7 mouse cellular contexts compared by ENCODE assay signal in genomic region chr10:30825049-30825448, GRCm38 (mm10). TPM values are rescaled to one million over a fixed set of nuclear protein-coding genes. Genes with fewer than 3 reads are reported as not detected.
DNase-seq lines count a peak whose midpoint lies in the region; ATAC-seq and TF ChIP-seq lines count a peak whose summit lies in the region.

No protein-coding gene starts in this region.

- H3K4me3 ChIP-seq in kidney, postnatal 0 days (replicated peaks; ENCODE audit: low read depth, low read length) = no peak overlapping the region
- no peak overlapping the region for H3K4me3 ChIP-seq in kidney, embryonic 15.5 days (replicated peaks)
- H3K4me3 ChIP-seq in stomach, postnatal 0 days (ENCODE audit: low read depth, low read length) = no peak overlapping the region

- no peak overlapping the region for H3K27ac ChIP-seq in kidney, postnatal 0 days
- no peak overlapping the region for H3K27ac ChIP-seq in kidney, embryonic 15.5 days
- H3K27ac ChIP-seq in stomach, postnatal 0 days (replicated peaks) = no peak overlapping the region

- peak; percentile 82 for DNase-seq in kidney, postnatal 0 days (ENCODE audit: low spot score)
- peak; percentile 27 for DNase-seq in R1 (ENCODE audit: low read depth, low spot score)
- peak; percentile 47 for DNase-seq in kidney, postnatal 14 days
- no peak for DNase-seq in stomach, postnatal 0 days (ENCODE audit: low spot score)
- DNase-seq in gastrocnemius, postnatal 10 days = no peak

- peak; percentile 83 for TF ChIP-seq CTCF in kidney, postnatal 0 days (IDR thresholded peaks at IDR 0.05; ENCODE audit: low read depth)
- TF ChIP-seq CTCF in stomach, postnatal 0 days (IDR thresholded peaks at IDR 0.05; ENCODE audit: low read depth) = peak; percentile 81

- H3K9ac ChIP-seq in kidney, postnatal 0 days (ENCODE audit: low read depth, low read length) = no peak overlapping the region
- no peak overlapping the region for H3K9ac ChIP-seq in kidney, embryonic 15.5 days
- no peak overlapping the region for H3K9ac ChIP-seq in stomach, postnatal 0 days (ENCODE audit: low read length)

- H3K27me3 ChIP-seq in kidney, postnatal 0 days (ENCODE audit: insufficient read depth, low read length) = no peaks in the 10 kb centered on the region
- no peaks in the 10 kb centered on the region for H3K27me3 ChIP-seq in kidney, embryonic 15.5 days
- H3K27me3 ChIP-seq in stomach, postnatal 0 days (ENCODE audit: control insufficient read depth, insufficient read depth, low read length) = no peaks in the 10 kb centered on the region

- no peak overlapping the region for H3K4me2 ChIP-seq in kidney, postnatal 0 days (ENCODE audit: low read length)
- no peak overlapping the region for H3K4me2 ChIP-seq in kidney, embryonic 15.5 days
- H3K4me2 ChIP-seq in stomach, postnatal 0 days (replicated peaks; ENCODE audit: low read depth) = no peak overlapping the region

- no peak for TF ChIP-seq EP300 in stomach, postnatal 0 days (optimal IDR thresholded peaks at IDR 0.05)

- H3K9me3 ChIP-seq in kidney, postnatal 0 days (replicated peaks; ENCODE audit: low read length) = no peaks in the 10 kb centered on the region
- H3K9me3 ChIP-seq in kidney, embryonic 15.5 days (replicated peaks) = no peaks in the 10 kb centered on the region
- no peaks in the 10 kb centered on the region for H3K9me3 ChIP-seq in stomach, postnatal 0 days (ENCODE audit: control insufficient read depth, low read length)

- H3K4me1 ChIP-seq in kidney, postnatal 0 days (replicated peaks; ENCODE audit: insufficient read depth, low read length) = no peaks in the 10 kb centered on the region
- no peaks in the 10 kb centered on the region for H3K4me1 ChIP-seq in kidney, embryonic 15.5 days
- no peaks in the 10 kb centered on the region for H3K4me1 ChIP-seq in stomach, postnatal 0 days (replicated peaks; ENCODE audit: control insufficient read depth, insufficient read depth)

- no peaks in the 10 kb centered on the region for H3K36me3 ChIP-seq in kidney, postnatal 0 days (ENCODE audit: insufficient read depth, low read length)
- H3K36me3 ChIP-seq in kidney, embryonic 15.5 days = no peaks in the 10 kb centered on the region
- H3K36me3 ChIP-seq in stomach, postnatal 0 days (ENCODE audit: control insufficient read depth, insufficient read depth, low read length) = no peaks in the 10 kb centered on the region

- 4% methylated on average over 1 of the region's 1 CpGs for WGBS in kidney, postnatal 0 days
- WGBS in kidney, embryonic 15.5 days = 10% methylated on average over 1 of the region's 1 CpGs
- 0% methylated on average over 1 of the region's 1 CpGs for WGBS in stomach, postnatal 0 days

- ATAC-seq in kidney, postnatal 0 days (replicated peaks; ENCODE audit: low FRiP score, low read depth) = no peak
- no peak; the same call in 1 of the 2 replicates for ATAC-seq in kidney, embryonic 15.5 days (replicated peaks; ENCODE audit: low FRiP score)
- ATAC-seq in CD4-positive, CD25-positive, alpha-beta regulatory T cell, adult 4 months = peak; percentile 86
- ATAC-seq in stomach, postnatal 0 days (ENCODE audit: low FRiP score, low TSS enrichment) = no peak

RNA-seq across cellular contexts. Expression of gene Hey2, which starts 17.6 kb away (rescaled TPM):
- 3.4 and 3.5 TPM in 2 replicates for polyA plus RNA-seq in kidney, postnatal 0 days (2015; fragmentation: Nextera tagmentation; extraction: Ambion mirVana)
- polyA plus RNA-seq in kidney, embryonic 15.5 days (2015; fragmentation: Nextera tagmentation; extraction: Ambion mirVana) = 5.3 and 6.6 TPM in 2 replicates
- under 1 TPM in 1 of 2 experiments, not detected in 1; 0.15 TPM for polyA plus RNA-seq in CD4-positive, CD25-positive, alpha-beta regulatory T cell, adult 4 months (2017; shearing (Covaris generic))
- polyA plus RNA-seq in stomach, postnatal 0 days (2015; fragmentation: Nextera tagmentation; extraction: Ambion mirVana) = 1.7 and 1.8 TPM in 2 replicates
- total RNA-seq in gastrocnemius, postnatal 10 days (2021) = 1 to 10 TPM in 1 of 2 experiments, under 1 TPM in 1; 0.89 to 1.6 TPM

RNA-seq across cellular contexts. Expression of gene Ncoa7, which starts 21.9 kb away (rescaled TPM):
- 19.6 and 21.9 TPM in 2 replicates for polyA plus RNA-seq in kidney, postnatal 0 days (2015; fragmentation: Nextera tagmentation; extraction: Ambion mirVana)
- polyA plus RNA-seq in kidney, embryonic 15.5 days (2015; fragmentation: Nextera tagmentation; extraction: Ambion mirVana) = 16.3 and 16.6 TPM in 2 replicates
- polyA plus RNA-seq in CD4-positive, CD25-positive, alpha-beta regulatory T cell, adult 4 months (2017; shearing (Covaris generic)) = 100 to 1,000 TPM; 105 to 122 TPM
- polyA plus RNA-seq in stomach, postnatal 0 days (2015; fragmentation: Nextera tagmentation; extraction: Ambion mirVana) = 11.4 and 12.2 TPM in 2 replicates
- 1 to 10 TPM; 5.6 to 9.6 TPM for total RNA-seq in gastrocnemius, postnatal 10 days (2021)

Comparison
In these comparisons a context has a peak if more than half of its experiments do, and no peak if none do; other contexts are left out.
1. DNase-seq: peak in kidney, postnatal 0 days (single experiment), R1 (single experiment) and kidney, postnatal 14 days (single experiment); none in stomach, postnatal 0 days (single experiment) and gastrocnemius, postnatal 10 days (single experiment).